ENCODE assay signal across 8 mouse cellular contexts in genomic region chr5:97111207-97111910, GRCm38 (mm10). TPM values are rescaled to one million over a fixed set of nuclear protein-coding genes. Genes with fewer than 3 reads are reported as not detected.
DNase-seq lines count a peak whose midpoint lies in the region; ATAC-seq and TF ChIP-seq lines count a peak whose summit lies in the region.

Gene Paqr3 (minus strand): TSS chr5:97111596.

- peak within 1 kb of the TSS; percentile 41; the same call in 1 of the 2 replicates for H3K27ac ChIP-seq in heart, embryonic 12.5 days (ENCODE audit: poor library complexity, severe bottlenecking)
- H3K27ac ChIP-seq in kidney, postnatal 0 days = no peak within 1 kb of the TSS
- no peak within 1 kb of the TSS for H3K27ac ChIP-seq in liver, embryonic 11.5 days (ENCODE audit: low read depth, low read length)
- no peak within 1 kb of the TSS for H3K27ac ChIP-seq in stomach, embryonic 14.5 days (ENCODE audit: low read length)

- peak within 1 kb of the TSS; percentile 55 for H3K4me3 ChIP-seq in C2C12 (ENCODE audit: insufficient read depth, poor library complexity, severe bottlenecking)
- H3K4me3 ChIP-seq in erythroblast, embryonic 14.5 days (replicated peaks) = peak within 1 kb of the TSS; percentile 76
- peak within 1 kb of the TSS; percentile 68 for H3K4me3 ChIP-seq in heart, embryonic 12.5 days
- H3K4me3 ChIP-seq in kidney, postnatal 0 days (replicated peaks; ENCODE audit: low read depth, low read length) = peak within 1 kb of the TSS; percentile 66
- peak within 1 kb of the TSS; percentile 71 for H3K4me3 ChIP-seq in liver, embryonic 11.5 days (ENCODE audit: low read depth, low read length)
- H3K4me3 ChIP-seq in stomach, embryonic 14.5 days (ENCODE audit: low read depth, low read length) = peak within 1 kb of the TSS; percentile 54

- TF ChIP-seq CTCF in C2C12 (IDR thresholded peaks at IDR 0.05; ENCODE audit: control insufficient read depth, insufficient read depth, insufficient read length) = no peak
- TF ChIP-seq CTCF in brain, embryonic 14.5 days (IDR thresholded peaks at IDR 0.05; ENCODE audit: borderline replicate concordance, extremely low read depth, insufficient read depth, insufficient read length) = no peak
- peak; percentile 14; the same call in 1 of the 2 replicates for TF ChIP-seq CTCF in kidney, postnatal 0 days (IDR thresholded peaks at IDR 0.05; ENCODE audit: low read depth)

- no peaks in the 10 kb centered on the region for H3K27me3 ChIP-seq in C2C12 (ENCODE audit: control insufficient read depth, insufficient read depth, insufficient read length)
- H3K27me3 ChIP-seq in erythroblast, embryonic 14.5 days (ENCODE audit: control insufficient read depth) = peaks cover 32% of the 10 kb centered on the region
- H3K27me3 ChIP-seq in heart, embryonic 12.5 days (replicated peaks) = 0 out of 2 replicates have a peak, but pooled peaks cover 5% of the 10 kb centered on the region
- no peaks in the 10 kb centered on the region for H3K27me3 ChIP-seq in kidney, postnatal 0 days (ENCODE audit: insufficient read depth, low read length)
- no peaks in the 10 kb centered on the region for H3K27me3 ChIP-seq in liver, embryonic 11.5 days (replicated peaks; ENCODE audit: control insufficient read depth, insufficient read depth, low read length)
- no peaks in the 10 kb centered on the region for H3K27me3 ChIP-seq in stomach, embryonic 14.5 days (ENCODE audit: control insufficient read depth, insufficient read depth, low read length)

- DNase-seq in brain, embryonic 14.5 days (ENCODE audit: low read depth) = peak; percentile 98
- peak; percentile 96 for DNase-seq in kidney, postnatal 0 days (ENCODE audit: low spot score)
- peak; percentile 95 for DNase-seq in liver, embryonic 11.5 days (ENCODE audit: low spot score)
- DNase-seq in naive thymus-derived CD4-positive, alpha-beta T cell, adult 2 months (ENCODE audit: low read depth) = peak; percentile 91

- H3K9me3 ChIP-seq in erythroblast, embryonic 14.5 days (ENCODE audit: control insufficient read depth, low read length) = no peaks in the 10 kb centered on the region
- no peaks in the 10 kb centered on the region for H3K9me3 ChIP-seq in heart, embryonic 12.5 days (replicated peaks)
- H3K9me3 ChIP-seq in kidney, postnatal 0 days (replicated peaks; ENCODE audit: low read length) = no peaks in the 10 kb centered on the region
- no peaks in the 10 kb centered on the region for H3K9me3 ChIP-seq in liver, embryonic 11.5 days (ENCODE audit: control insufficient read depth, low read length)
- no peaks in the 10 kb centered on the region for H3K9me3 ChIP-seq in stomach, embryonic 14.5 days (ENCODE audit: control insufficient read depth, low read depth, low read length)

- peaks cover 17% of the 10 kb centered on the region for H3K4me1 ChIP-seq in erythroblast, embryonic 14.5 days (ENCODE audit: control insufficient read depth)
- peaks cover 6% of the 10 kb centered on the region for H3K4me1 ChIP-seq in heart, embryonic 12.5 days (replicated peaks)
- no peaks in the 10 kb centered on the region for H3K4me1 ChIP-seq in kidney, postnatal 0 days (replicated peaks; ENCODE audit: insufficient read depth, low read length)
- H3K4me1 ChIP-seq in liver, embryonic 11.5 days (replicated peaks; ENCODE audit: control insufficient read depth, insufficient read depth, low read length) = peaks cover 5% of the 10 kb centered on the region; the same call in 1 of the 2 replicates
- 0 out of 2 replicates have a peak, but pooled peaks cover 2% of the 10 kb centered on the region for H3K4me1 ChIP-seq in stomach, embryonic 14.5 days (ENCODE audit: control insufficient read depth, insufficient read depth, low read length)

- H3ac ChIP-seq in C2C12 (ENCODE audit: control insufficient read depth, insufficient read length, low read depth) = peak within 1 kb of the TSS; percentile 69

- peak within 1 kb of the TSS; percentile 90 for H3K4me2 ChIP-seq in heart, embryonic 12.5 days
- peak within 1 kb of the TSS; percentile 89 for H3K4me2 ChIP-seq in kidney, postnatal 0 days (ENCODE audit: low read length)
- H3K4me2 ChIP-seq in liver, embryonic 11.5 days = peak within 1 kb of the TSS; percentile 92
- peak within 1 kb of the TSS; percentile 64 for H3K4me2 ChIP-seq in stomach, embryonic 14.5 days (replicated peaks; ENCODE audit: low read depth, low read length)

- H3K79me3 ChIP-seq in C2C12 (ENCODE audit: low read depth) = no peaks in the 10 kb centered on the region

- no peaks in the 10 kb centered on the region for H3K36me3 ChIP-seq in C2C12 (ENCODE audit: control insufficient read depth, insufficient read depth)
- no peaks in the 10 kb centered on the region for H3K36me3 ChIP-seq in erythroblast, embryonic 14.5 days (ENCODE audit: control insufficient read depth)
- no peaks in the 10 kb centered on the region for H3K36me3 ChIP-seq in heart, embryonic 12.5 days
- H3K36me3 ChIP-seq in kidney, postnatal 0 days (ENCODE audit: insufficient read depth, low read length) = no peaks in the 10 kb centered on the region
- no peaks in the 10 kb centered on the region for H3K36me3 ChIP-seq in liver, embryonic 11.5 days (ENCODE audit: control insufficient read depth, insufficient read depth, low read length)
- H3K36me3 ChIP-seq in stomach, embryonic 14.5 days (ENCODE audit: control insufficient read depth, insufficient read depth, low read length) = no peaks in the 10 kb centered on the region

- WGBS in heart, embryonic 12.5 days = under 1% methylated on average over 54 of the region's 62 CpGs
- 1% methylated on average over 56 of the region's 62 CpGs for WGBS in kidney, postnatal 0 days
- under 1% methylated on average over 57 of the region's 62 CpGs for WGBS in liver, embryonic 11.5 days
- WGBS in stomach, embryonic 14.5 days = under 1% methylated on average over 57 of the region's 62 CpGs

- ATAC-seq in heart, embryonic 12.5 days (ENCODE audit: insufficient number of reproducible peaks, low FRiP score) = peak; percentile 99
- ATAC-seq in kidney, postnatal 0 days (replicated peaks; ENCODE audit: low FRiP score, low read depth) = peak; percentile 99
- peak; percentile 98 for ATAC-seq in liver, embryonic 11.5 days (replicated peaks; ENCODE audit: low FRiP score)
- peak; percentile 99 for ATAC-seq in stomach, embryonic 14.5 days (ENCODE audit: insufficient number of reproducible peaks, insufficient read depth, low FRiP score, low read depth)

- H3K9ac ChIP-seq in heart, embryonic 12.5 days = peak within 1 kb of the TSS; percentile 76
- H3K9ac ChIP-seq in kidney, postnatal 0 days (ENCODE audit: low read depth, low read length) = peak within 1 kb of the TSS; percentile 58
- H3K9ac ChIP-seq in liver, embryonic 11.5 days (ENCODE audit: low read depth, low read length) = peak within 1 kb of the TSS; percentile 67
- H3K9ac ChIP-seq in stomach, embryonic 14.5 days (replicated peaks; ENCODE audit: low read depth, low read length) = peak within 1 kb of the TSS; percentile 43

- no peaks in the 10 kb centered on the region for H3K79me2 ChIP-seq in C2C12 (ENCODE audit: control insufficient read depth, insufficient read depth)

- peak; percentile 90 for TF ChIP-seq POLR2A in brain, embryonic 14.5 days (IDR thresholded peaks at IDR 0.05; ENCODE audit: borderline replicate concordance, extremely low read depth, insufficient read depth, insufficient read length, poor library complexity, severe bottlenecking)

TF ChIP-seq in C2C12, 6 proteins besides CTCF, POLR2A, EP300 and RAD21:
- TF ChIP-seq FOSL1 (IDR thresholded peaks at IDR 0.05; ENCODE audit: insufficient read depth, low read length, poor library complexity, severe bottlenecking) (no peak), MYOG (IDR thresholded peaks at IDR 0.05; ENCODE audit: control insufficient read depth, extremely low read depth, insufficient read length) (no peak)
TF ChIP-seq in C2C12: peak in this region for 0.

RNA-seq across cellular contexts. Expression of gene Paqr3, which starts in this region (rescaled TPM):
- polyA plus RNA-seq in C2C12 (2012; fragmentation: generic; extraction: Trizol) = 3.6 TPM
- polyA plus RNA-seq in brain, embryonic 14.5 days (2012; rRNA removed) = 31.9 and 33.9 TPM in 2 replicates
- polyA plus RNA-seq in erythroblast, embryonic 14.5 days (2012) = 0.09 TPM in 1 of 2 replicates, not detected in the other
- polyA plus RNA-seq in heart, embryonic 12.5 days (2016; fragmentation: Nextera tagmentation; extraction: Ambion mirVana) = 1.9 and 2.5 TPM in 2 replicates
- polyA plus RNA-seq in kidney, postnatal 0 days (2015; fragmentation: Nextera tagmentation; extraction: Ambion mirVana) = 3.2 and 3.3 TPM in 2 replicates
- 1.9 and 2.3 TPM in 2 replicates for polyA plus RNA-seq in liver, embryonic 11.5 days (2014; fragmentation: Nextera tagmentation; extraction: Ambion mirVana)
- 3.3 and 5.1 TPM in 2 replicates for polyA plus RNA-seq in stomach, embryonic 14.5 days (2014; fragmentation: Nextera tagmentation; extraction: Ambion mirVana)
